Mouse (Mus musculus): ENCODE measurements around the gene Zfp710. TPM values are rescaled to one million over a fixed set of nuclear protein-coding genes. Genes with fewer than 3 reads are reported as not detected.

The Zfp710 gene
- total RNA-seq, 4 experiments from 2014 or later, result 18.5 to 37.8 (median 27.3) TPM

GRCm38 (mm10) chr7:80057002-80057691, 32.5 kb downstream of the Zfp710 start:
- DNase-seq (ENCODE audit: low spot score in 2 of 2), result peak in 1 of 2 experiments; percentile 37

- no peak for DNase-seq (ENCODE audit: low spot score in 2 of 2)
These were observed 33.2 kb downstream of the Zfp710 start for GRCm38 (mm10) chr7:80057781-80058180.

- DNase-seq (ENCODE audit: low spot score in 2 of 2), result no peak
These were observed 33.9 kb downstream of the Zfp710 start for GRCm38 (mm10) chr7:80058405-80059063.

GRCm38 (mm10) chr7:80059064-80059838, 34.6 kb downstream of the Zfp710 start:
- no peak for DNase-seq (ENCODE audit: low spot score in 2 of 2)

GRCm38 (mm10) chr7:80060012-80060778, 35.6 kb downstream of the Zfp710 start:
- peak in 1 of 2 experiments; percentile 44 for DNase-seq (ENCODE audit: low spot score in 2 of 2)

GRCm38 (mm10) chr7:80062083-80062826, 37.6 kb downstream of the Zfp710 start:
- DNase-seq (ENCODE audit: low spot score in 2 of 2), result no peak

- no peak for DNase-seq (ENCODE audit: low spot score in 2 of 2)
These were observed 38.6 kb downstream of the Zfp710 start for GRCm38 (mm10) chr7:80063244-80063643.

- no peak for DNase-seq (ENCODE audit: low spot score in 2 of 2)
These were observed 39.5 kb downstream of the Zfp710 start for GRCm38 (mm10) chr7:80063902-80064736.

GRCm38 (mm10) chr7:80065250-80065649, 40.6 kb downstream of the Zfp710 start:
- DNase-seq (ENCODE audit: low spot score in 2 of 2), result no peak

- DNase-seq (ENCODE audit: low spot score in 2 of 2), result no peak
These were observed 42.3 kb downstream of the Zfp710 start for GRCm38 (mm10) chr7:80066675-80067455.

- no peak for DNase-seq (ENCODE audit: low spot score in 2 of 2)
These were observed 43.7 kb downstream of the Zfp710 start for GRCm38 (mm10) chr7:80068341-80068740.

- no peak for DNase-seq (ENCODE audit: low spot score in 2 of 2)
These were observed 45.2 kb downstream of the Zfp710 start for GRCm38 (mm10) chr7:80069615-80070327.

GRCm38 (mm10) chr7:80071209-80071608, 46.6 kb downstream of the Zfp710 start:
- DNase-seq (ENCODE audit: low spot score in 2 of 2), result no peak

- DNase-seq (ENCODE audit: low spot score in 2 of 2), result no peak
These were observed 47.7 kb downstream of the Zfp710 start for GRCm38 (mm10) chr7:80072297-80072696.

GRCm38 (mm10) chr7:80073506-80073905, 48.9 kb downstream of the Zfp710 start:
- DNase-seq (ENCODE audit: low spot score in 2 of 2), result no peak

GRCm38 (mm10) chr7:80074921-80075441, 50.4 kb downstream of the Zfp710 start:
- peak; percentile 26 to 33 for DNase-seq (ENCODE audit: low spot score in 2 of 2)

GRCm38 (mm10) chr7:80075946-80076583, 51.5 kb downstream of the Zfp710 start:
- DNase-seq (ENCODE audit: low spot score in 2 of 2), result no peak

Measured in gastrocnemius, adult 8-10 months (tissue).